Mouse (Mus musculus) midbrain, postnatal 0 days (tissue): ENCODE data around the gene Nav2. TPM values are rescaled to one million over a fixed set of nuclear protein-coding genes. Genes with fewer than 3 reads are reported as not detected.

Experiments
- ATAC-seq: fragments of 200-750 bp; cut with Nextera tagmentation; 2 replicates; pipeline ENCODE4 v1.8.0; 2017; ENCODE audit warnings: moderate number of reproducible peaks, mild to moderate bottlenecking, moderate TSS enrichment, moderate library complexity; ENCODE audit not compliant: low FRiP score
- DNase-seq: peaks from one replicate; pipeline ENCODE4 v3.0.0-alpha.2; 2015; ENCODE audit warnings: low spot score
- H3K27ac ChIP-seq: fragments of 300-500 bp; sonication (generic); 2 replicates; pipeline ENCODE4 v1.5.1; 2014; ENCODE audit warnings: low read depth, mild to moderate bottlenecking, low read length, mixed read lengths
- H3K27me3 ChIP-seq: fragments of 300-500 bp; sonication (generic); 2 replicates; pipeline ENCODE4 v1.6.1; 2014; ENCODE audit warnings: low read length, control low read depth, mixed read lengths; ENCODE audit not compliant: insufficient read depth
- H3K36me3 ChIP-seq: fragments of 300-500 bp; sonication (generic); 2 replicates; pipeline ENCODE4 v1.6.1; 2014; ENCODE audit warnings: low read length, control low read depth, mixed read lengths; ENCODE audit not compliant: insufficient read depth
- H3K4me1 ChIP-seq: fragments of 300-500 bp; sonication (generic); 2 replicates; pipeline ENCODE4 v1.6.1; 2014; ENCODE audit warnings: mild to moderate bottlenecking, control low read depth, antibody characterized with exemption, low read length, mixed read lengths; ENCODE audit not compliant: insufficient read depth
- H3K4me2 ChIP-seq: fragments of 300-500 bp; sonication (generic); 2 replicates; pipeline ENCODE4 v1.6.1; 2014; ENCODE audit warnings: low read depth, mild to moderate bottlenecking, low read length, mixed read lengths; ENCODE audit not compliant: poor library complexity, severe bottlenecking
- H3K4me3 ChIP-seq: fragments of 300-500 bp; sonication (generic); 2 replicates; pipeline ENCODE4 v1.5.1; 2014; ENCODE audit warnings: low read depth, mild to moderate bottlenecking, low read length, moderate library complexity
- H3K9ac ChIP-seq: fragments of 300-500 bp; sonication (generic); replicated peaks from 2 replicates; pipeline ENCODE4 v1.6.1; 2014; ENCODE audit warnings: mild to moderate bottlenecking, low read length, moderate library complexity, mixed read lengths; ENCODE audit not compliant: poor library complexity, severe bottlenecking
- H3K9me3 ChIP-seq: fragments of 300-500 bp; sonication (generic); 2 replicates; pipeline ENCODE4 v1.6.1; 2016; ENCODE audit warnings: low read length, control low read depth
- CTCF ChIP-seq: IDR thresholded peaks from 2 replicates; pipeline ENCODE4 v1.5.1; 2016; ENCODE audit warnings: antibody characterized with exemption, mild to moderate bottlenecking
- WGBS: fragments of 180-500 bp; shearing (Covaris S2); extraction: QIAGEN DNeasy Blood & Tissue Kit; methylation state at CpG from one replicate; pipeline ENCODE4 v1.1.7; 2014; 5-methylcytosine and 5-hydroxymethylcytosine counted together
- polyA plus RNA-seq: library from polyadenylated mRNA; unstranded; fragments of >200 nt; fragmentation: Nextera tagmentation; extraction: Ambion mirVana; gene quantifications from 2 replicates; pipeline ENCODE4 v1.2.1, GENCODE M21; 2015
- total RNA-seq: library from RNA; depleted of rRNA; stranded (reverse); fragments of >200 nt; gene quantifications from 2 replicates; pipeline ENCODE4 v1.2.3, GENCODE M21; 2014

The Nav2 gene
- total and polyA plus RNA-seq, 2 experiments from 2014 or later: 18.3 to 53.8 TPM

DNA sequence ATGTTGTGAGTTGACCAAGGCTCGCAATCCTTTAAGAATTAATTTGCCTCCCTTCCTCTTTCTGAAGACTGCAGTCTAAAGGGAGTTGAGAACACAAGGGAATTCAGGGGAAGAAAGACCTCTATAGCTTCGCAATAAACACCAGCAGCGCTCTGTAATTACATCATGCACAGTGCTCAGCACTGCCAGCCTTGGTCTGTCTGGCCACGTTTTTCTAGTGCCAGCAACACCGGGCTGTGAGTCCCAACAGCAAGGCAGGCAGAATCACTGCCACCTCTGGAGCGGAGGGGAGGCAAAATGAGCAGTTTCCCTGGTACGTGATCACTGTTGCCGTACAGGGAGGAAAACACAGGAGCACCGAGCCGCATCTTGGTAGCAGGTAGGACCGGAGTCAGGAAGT lies 657.3 kb downstream of the Nav2 start:
- Histone ChIP-seq H3K27me3 (no peaks in the 10 kb centered on the region), H3K27ac (no peak overlapping the region), H3K9me3 (no peaks in the 10 kb centered on the region), H3K4me3 (no peak overlapping the region), H3K4me2 (no peak overlapping the region), H3K4me1 (no peaks in the 10 kb centered on the region), H3K36me3 (peaks cover 32% of the 10 kb centered on the region), H3K9ac (no peak overlapping the region)
- DNase-seq (no peak), ATAC-seq (no peak)
- 88% methylated on average over 11 of the region's 11 CpGs for WGBS
- no peak for TF ChIP-seq CTCF

DNA sequence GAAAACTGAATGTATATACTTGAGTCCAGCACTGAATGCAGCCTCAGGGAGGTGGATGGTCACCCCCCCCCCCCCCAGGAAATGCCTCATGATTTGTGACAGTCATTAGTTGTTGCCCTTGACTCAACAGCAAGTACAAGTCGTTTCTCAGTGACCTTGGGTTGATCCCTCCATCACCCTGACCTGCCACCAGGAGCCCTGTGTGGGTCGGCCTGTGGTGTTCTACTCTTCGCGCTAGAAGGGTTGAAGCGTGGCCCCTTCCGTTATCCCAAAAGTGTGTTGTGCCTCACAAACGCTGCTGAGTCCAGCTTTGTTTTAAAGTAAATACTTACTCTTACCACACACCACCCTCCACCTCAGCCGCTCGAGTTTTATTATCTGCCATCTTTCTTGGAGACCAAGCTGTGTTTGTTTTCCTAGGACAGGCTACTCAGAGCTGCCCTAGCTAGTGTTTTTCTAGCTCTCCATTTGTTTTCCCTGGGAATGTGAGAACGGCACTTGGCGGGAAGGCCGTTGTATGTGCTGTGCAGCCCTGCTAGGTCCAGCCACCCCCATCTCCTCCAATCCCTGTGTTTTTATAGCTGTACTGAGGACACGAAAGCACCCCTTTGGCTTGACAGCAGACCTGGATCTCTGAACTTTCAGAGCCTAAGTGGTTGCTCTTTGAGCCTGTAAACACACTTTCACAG lies 659.0 kb downstream of the Nav2 start:
- Histone ChIP-seq H3K27ac (no peak overlapping the region), H3K9ac (no peak overlapping the region), H3K9me3 (no peaks in the 10 kb centered on the region), H3K27me3 (no peaks in the 10 kb centered on the region), H3K4me2 (no peak overlapping the region), H3K4me1 (no peaks in the 10 kb centered on the region), H3K4me3 (no peak overlapping the region), H3K36me3 (peaks cover 43% of the 10 kb centered on the region)
- no peak for DNase-seq
- no peak for TF ChIP-seq CTCF
- whole genome bisulfite sequencing: 87% methylated on average over 13 of the region's 13 CpGs
- ATAC-seq: no peak

DNA sequence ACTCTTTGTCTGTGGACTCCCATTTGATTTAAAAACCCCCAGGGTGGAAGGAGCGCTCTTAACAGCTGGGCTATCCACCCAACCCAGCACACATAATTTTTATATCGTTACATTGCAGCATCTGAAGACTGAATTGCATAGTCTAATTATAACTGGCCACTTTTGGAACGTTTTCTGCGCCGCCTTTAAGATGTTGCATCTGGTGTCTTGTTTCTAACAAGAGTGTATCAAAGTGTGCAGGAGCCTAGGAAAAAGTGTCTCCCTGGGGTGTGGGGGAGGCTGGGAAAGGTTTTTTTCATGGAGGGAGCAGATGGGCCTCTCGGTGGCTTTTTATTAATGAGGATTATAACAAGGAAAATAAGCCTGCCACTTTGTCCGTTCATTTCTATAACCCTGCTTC lies 661.1 kb downstream of the Nav2 start:
- TF ChIP-seq CTCF: no peak
- no peaks in the 10 kb centered on the region for H3K27me3 ChIP-seq
- WGBS: 58% methylated on average over 7 of the region's 7 CpGs
- ATAC-seq: no peak
- no peak overlapping the region for H3K4me2 ChIP-seq
- H3K36me3 ChIP-seq: peaks cover 52% of the 10 kb centered on the region
- no peaks in the 10 kb centered on the region for H3K9me3 ChIP-seq
- no peak overlapping the region for H3K4me3 ChIP-seq
- no peak overlapping the region for H3K27ac ChIP-seq
- DNase-seq: no peak
- H3K9ac ChIP-seq: no peak overlapping the region
- H3K4me1 ChIP-seq: no peaks in the 10 kb centered on the region

DNA sequence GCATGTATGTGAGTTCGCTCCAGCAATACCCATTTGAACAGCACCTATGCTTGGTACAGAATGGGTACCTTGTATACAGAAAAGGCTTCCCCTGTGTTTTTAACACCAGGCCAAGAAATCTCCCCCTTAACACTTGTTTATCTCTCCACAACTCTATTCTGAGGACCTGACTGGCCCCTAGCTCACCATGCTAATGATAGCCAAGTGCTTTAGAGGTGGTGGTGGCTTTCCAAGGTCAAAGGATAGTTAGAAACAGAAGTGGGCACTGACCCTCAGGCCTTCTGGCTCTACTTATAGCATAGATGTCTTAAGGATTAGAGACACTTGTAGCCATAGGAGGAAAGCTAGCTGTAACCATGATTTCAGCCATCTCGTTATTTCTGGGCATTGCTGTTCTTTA lies 663.1 kb downstream of the Nav2 start:
- Histone ChIP-seq H3K4me2 (no peak overlapping the region), H3K4me3 (no peak overlapping the region), H3K4me1 (no peaks in the 10 kb centered on the region), H3K36me3 (peaks cover 50% of the 10 kb centered on the region), H3K27ac (no peak overlapping the region), H3K9me3 (no peaks in the 10 kb centered on the region), H3K27me3 (no peaks in the 10 kb centered on the region), H3K9ac (no peak overlapping the region)
- TF ChIP-seq CTCF: no peak
- no peak for ATAC-seq
- 94% methylated on average over 2 of the region's 2 CpGs for WGBS
- no peak for DNase-seq

DNA sequence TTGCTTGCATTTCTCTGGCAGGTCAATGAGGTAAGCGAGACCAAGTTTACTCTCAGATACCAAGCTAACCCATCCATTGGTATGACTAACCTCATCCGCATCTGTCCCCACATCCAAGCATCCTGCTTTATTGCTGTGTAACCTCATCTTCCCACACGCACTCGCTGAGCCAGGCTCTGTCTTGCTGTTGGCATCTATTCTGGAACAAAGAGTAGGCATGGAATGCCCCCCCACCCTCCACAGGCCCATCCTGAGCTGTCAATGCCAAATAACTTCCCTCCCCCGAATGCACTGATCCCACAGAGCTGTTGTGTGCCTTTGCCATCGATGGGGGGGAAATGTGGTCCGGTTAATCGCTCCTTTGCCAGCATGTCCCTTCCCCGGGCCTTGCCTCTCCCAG lies 666.7 kb downstream of the Nav2 start:
- Histone ChIP-seq H3K4me2 (no peak overlapping the region), H3K4me3 (no peak overlapping the region), H3K27ac (no peak overlapping the region), H3K36me3 (peaks cover 47% of the 10 kb centered on the region), H3K4me1 (no peaks in the 10 kb centered on the region), H3K9ac (no peak overlapping the region), H3K9me3 (no peaks in the 10 kb centered on the region), H3K27me3 (no peaks in the 10 kb centered on the region)
- DNase-seq: no peak
- no peak for TF ChIP-seq CTCF
- 91% methylated on average over 9 of the region's 9 CpGs for WGBS
- no peak for ATAC-seq

DNA sequence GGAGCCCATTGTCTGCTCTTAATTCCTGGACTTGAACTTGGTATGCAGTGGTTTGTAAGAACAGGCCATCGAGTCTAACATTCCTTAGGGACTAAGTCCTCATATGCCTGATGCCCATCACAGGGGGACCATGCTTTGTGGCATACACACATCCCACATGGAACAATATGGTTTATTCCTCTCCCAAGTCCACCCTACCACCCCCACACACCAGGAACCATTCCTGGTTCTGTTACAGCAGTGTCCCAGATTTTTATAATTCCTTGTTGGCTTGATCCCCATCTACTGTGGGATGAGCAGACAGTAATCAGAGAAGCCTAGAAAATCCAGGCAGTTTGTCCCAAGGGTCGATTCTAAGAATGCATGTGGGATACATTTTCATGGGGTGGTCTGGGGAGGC lies 668.6 kb downstream of the Nav2 start:
- H3K27ac ChIP-seq: no peak overlapping the region
- H3K4me1 ChIP-seq: no peaks in the 10 kb centered on the region
- peaks cover 38% of the 10 kb centered on the region for H3K36me3 ChIP-seq
- no peak for TF ChIP-seq CTCF
- ATAC-seq: no peak
- no peak overlapping the region for H3K4me3 ChIP-seq
- WGBS: 85% methylated on average over 2 of the region's 2 CpGs
- no peaks in the 10 kb centered on the region for H3K27me3 ChIP-seq
- H3K9me3 ChIP-seq: no peaks in the 10 kb centered on the region
- DNase-seq: no peak
- no peak overlapping the region for H3K9ac ChIP-seq
- no peak overlapping the region for H3K4me2 ChIP-seq
